Mouse (Mus musculus): ENCODE results near the gene Tm7sf3. TPM values are rescaled to one million over a fixed set of nuclear protein-coding genes. Genes with fewer than 3 reads are reported as not detected.
A peak's percentile ranks its signal among the peaks of the same experiment; 100 is the strongest.

Gene Tm7sf3
- total and polyA plus RNA-seq, 3 experiments, result 18.3 to 27.1 TPM; not detected in 1

DNA sequence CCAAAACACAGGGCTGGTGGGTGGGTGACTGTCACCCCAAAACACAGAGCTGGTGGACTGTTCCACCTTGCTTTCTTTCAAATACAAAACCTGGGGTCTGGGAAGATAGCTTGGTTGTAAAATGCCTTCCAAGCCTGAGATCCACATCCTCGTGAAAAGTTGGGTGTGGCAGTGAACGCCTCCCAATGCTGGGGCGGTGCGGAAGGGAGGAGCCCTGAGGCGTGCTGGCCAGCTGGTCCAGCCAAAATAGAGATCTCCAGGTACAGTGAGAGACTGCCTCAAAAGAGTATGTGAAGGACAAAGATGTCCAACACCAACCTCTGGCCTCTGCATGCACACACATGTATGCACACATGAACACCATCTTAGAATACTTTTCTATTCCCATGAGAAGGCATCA is 28.1 kb downstream of the Tm7sf3 start:
- Histone ChIP-seq H3K9ac (ENCODE audit: control insufficient read depth, low read depth, low read length, poor library complexity, severe bottlenecking) (no peak overlapping the region), H3K36me3 (ENCODE audit: control insufficient read depth in 1 of 2, insufficient read depth in 2 of 2, low read length in 2 of 2) (no peaks in the 10 kb centered on the region; a peak in 1 of 4 replicates), H3K4me3 (ENCODE audit: control insufficient read depth in 1 of 2, insufficient read depth in 1 of 2, low read depth in 2 of 2, low read length in 2 of 2) (no peak overlapping the region), H3K27me3 (ENCODE audit: control insufficient read depth in 1 of 2, insufficient read depth in 2 of 2, low read length in 2 of 2) (no peaks in the 10 kb centered on the region), H3K79me2 (ENCODE audit: control insufficient read depth, insufficient read depth, low read length, poor library complexity) (no peaks in the 10 kb centered on the region), H3K9me3 (replicated peaks; ENCODE audit: insufficient read depth, low read length) (no peaks in the 10 kb centered on the region), H3K4me1 (ENCODE audit: control insufficient read depth in 1 of 2, insufficient read depth in 2 of 2, low read length in 2 of 2) (no peaks in the 10 kb centered on the region), H3K27ac (ENCODE audit: control insufficient read depth, low read depth, low read length) (no peak overlapping the region)
- no peak for DNase-seq (ENCODE audit: low read depth, low spot score)
- TF ChIP-seq RAD21 (IDR thresholded peaks at IDR 0.05; ENCODE audit: low read depth, low read length) (no peak), SMC3 (IDR thresholded peaks at IDR 0.05; ENCODE audit: low read depth, low read length) (no peak), JUND (IDR thresholded peaks at IDR 0.05; ENCODE audit: low read depth, low read length) (no peak), TCF12 (IDR thresholded peaks at IDR 0.05; ENCODE audit: low read depth, low read length) (no peak), USF2 (IDR thresholded peaks at IDR 0.05; ENCODE audit: borderline replicate concordance in 1 of 2, insufficient read depth in 1 of 2, low read depth in 1 of 2, low read length in 2 of 2) (no peak), ZC3H11A (IDR thresholded peaks at IDR 0.05; ENCODE audit: low read depth, low read length) (no peak), MAFK (IDR thresholded peaks at IDR 0.05; ENCODE audit: borderline replicate concordance, low read depth, low read length) (no peak), CTCF (IDR thresholded peaks at IDR 0.05 in 2 of 3, conservative IDR thresholded peaks at IDR 0.05 in 1 of 3; ENCODE audit: control insufficient read depth in 1 of 3, insufficient read depth in 1 of 3, low read depth in 2 of 3, low read length in 3 of 3, poor library complexity in 1 of 3, severe bottlenecking in 1 of 3) (no peak), TBP (IDR thresholded peaks at IDR 0.05; ENCODE audit: low read depth, low read length) (no peak)

DNA sequence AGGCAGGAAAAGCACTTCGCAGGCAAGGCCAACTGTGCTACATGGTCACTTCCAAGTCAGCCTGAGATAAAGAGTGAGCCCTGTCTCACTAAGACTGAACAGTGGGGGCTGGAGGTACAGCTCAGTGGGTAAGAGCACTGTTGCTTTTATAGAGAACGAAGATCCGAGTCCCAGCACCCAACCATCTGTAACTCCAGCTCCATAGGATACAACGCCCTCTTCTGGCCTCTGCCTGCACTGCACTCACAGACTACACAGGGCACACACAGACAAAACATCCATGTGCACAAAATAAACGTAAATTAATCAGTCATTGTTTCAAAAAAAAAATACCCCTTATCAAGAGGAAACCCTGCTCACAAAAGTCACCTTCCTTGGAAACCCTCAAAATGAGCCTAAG is 28.7 kb downstream of the Tm7sf3 start:
- no peaks in the 10 kb centered on the region for H3K79me2 ChIP-seq (ENCODE audit: control insufficient read depth, insufficient read depth, low read length, poor library complexity)
- no peak overlapping the region for H3K4me3 ChIP-seq (ENCODE audit: control insufficient read depth in 1 of 2, insufficient read depth in 1 of 2, low read depth in 2 of 2, low read length in 2 of 2)
- TF ChIP-seq CHD2 (IDR thresholded peaks at IDR 0.05; ENCODE audit: low read length) (no peak), CTCF (IDR thresholded peaks at IDR 0.05 in 2 of 3, conservative IDR thresholded peaks at IDR 0.05 in 1 of 3; ENCODE audit: control insufficient read depth in 1 of 3, insufficient read depth in 1 of 3, low read depth in 2 of 3, low read length in 3 of 3, poor library complexity in 1 of 3, severe bottlenecking in 1 of 3) (peak; percentile 8 to 45 (median 21); a peak in 5 of 6 replicates)
- no peaks in the 10 kb centered on the region for H3K4me1 ChIP-seq (ENCODE audit: control insufficient read depth in 1 of 2, insufficient read depth in 2 of 2, low read length in 2 of 2)
- no peaks in the 10 kb centered on the region for H3K27me3 ChIP-seq (ENCODE audit: control insufficient read depth in 1 of 2, insufficient read depth in 2 of 2, low read length in 2 of 2)
- H3K9ac ChIP-seq (ENCODE audit: control insufficient read depth, low read depth, low read length, poor library complexity, severe bottlenecking), result no peak overlapping the region
- no peak for DNase-seq (ENCODE audit: low read depth, low spot score)
- no peaks in the 10 kb centered on the region for H3K9me3 ChIP-seq (replicated peaks; ENCODE audit: insufficient read depth, low read length)
- H3K27ac ChIP-seq (ENCODE audit: control insufficient read depth, low read depth, low read length), result no peak overlapping the region
- no peaks in the 10 kb centered on the region; a peak in 1 of 4 replicates for H3K36me3 ChIP-seq (ENCODE audit: control insufficient read depth in 1 of 2, insufficient read depth in 2 of 2, low read length in 2 of 2)

DNA sequence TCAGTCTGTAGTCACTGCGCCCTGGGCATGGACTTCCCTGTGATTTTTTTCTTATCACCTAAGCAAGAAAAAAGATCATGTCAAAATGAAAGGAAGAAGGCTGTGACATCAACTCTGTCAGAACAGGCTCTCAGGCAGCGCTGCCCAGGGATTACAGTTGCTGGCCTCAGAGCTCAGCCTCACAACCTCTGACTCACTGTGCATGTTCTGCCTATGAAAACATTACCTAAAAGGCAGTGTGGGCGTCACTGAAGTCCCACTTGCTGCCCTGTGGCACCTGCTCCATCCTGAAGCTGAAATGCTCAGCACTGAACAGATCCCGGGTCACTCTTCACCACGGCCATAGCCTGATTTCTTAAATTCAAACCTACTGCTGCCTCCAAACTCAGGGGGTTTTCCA is 29.9 kb downstream of the Tm7sf3 start:
- no peak for DNase-seq (ENCODE audit: low read depth, low spot score)
- Histone ChIP-seq H3K9me3 (replicated peaks; ENCODE audit: insufficient read depth, low read length) (no peaks in the 10 kb centered on the region), H3K36me3 (ENCODE audit: control insufficient read depth in 1 of 2, insufficient read depth in 2 of 2, low read length in 2 of 2) (no peaks in the 10 kb centered on the region; a peak in 1 of 4 replicates), H3K4me3 (ENCODE audit: control insufficient read depth in 1 of 2, insufficient read depth in 1 of 2, low read depth in 2 of 2, low read length in 2 of 2) (no peak overlapping the region), H3K4me1 (ENCODE audit: control insufficient read depth in 1 of 2, insufficient read depth in 2 of 2, low read length in 2 of 2) (no peaks in the 10 kb centered on the region), H3K9ac (ENCODE audit: control insufficient read depth, low read depth, low read length, poor library complexity, severe bottlenecking) (no peak overlapping the region), H3K79me2 (ENCODE audit: control insufficient read depth, insufficient read depth, low read length, poor library complexity) (no peaks in the 10 kb centered on the region), H3K27me3 (ENCODE audit: control insufficient read depth in 1 of 2, insufficient read depth in 2 of 2, low read length in 2 of 2) (no peaks in the 10 kb centered on the region), H3K27ac (ENCODE audit: control insufficient read depth, low read depth, low read length) (no peak overlapping the region)
- TF ChIP-seq ZKSCAN1 (IDR thresholded peaks at IDR 0.05; ENCODE audit: low read depth, low read length), result no peak
- no peak for TF ChIP-seq MYC (IDR thresholded peaks at IDR 0.05; ENCODE audit: low read depth, low read length)
- no peak for TF ChIP-seq RCOR1 (IDR thresholded peaks at IDR 0.05; ENCODE audit: low read depth, low read length)
- no peak for TF ChIP-seq POLR2A (IDR thresholded peaks at IDR 0.05; ENCODE audit: control insufficient read depth in 1 of 2, insufficient read depth in 1 of 2, low read depth in 1 of 2, low read length in 2 of 2, poor library complexity in 1 of 2)
- TF ChIP-seq TAL1 (IDR thresholded peaks at IDR 0.05; ENCODE audit: low read length), result no peak
- TF ChIP-seq SIN3A (IDR thresholded peaks at IDR 0.05; ENCODE audit: low read length), result no peak
- TF ChIP-seq MYB (IDR thresholded peaks at IDR 0.05; ENCODE audit: low read depth, low read length), result no peak
- no peak for TF ChIP-seq JUND (IDR thresholded peaks at IDR 0.05; ENCODE audit: low read depth, low read length)
